Mouse (Mus musculus) neural tube, embryonic 11.5 days (tissue): Measurements from ENCODE around the gene Icmt. TPM values are rescaled to one million over a fixed set of nuclear protein-coding genes. Genes with fewer than 3 reads are reported as not detected.

ENCODE experiments used
- ATAC-seq: fragments of 200-750 bp; cut with Nextera tagmentation; 2 replicates; pipeline ENCODE4 v1.8.0; 2017; ENCODE audit warnings: moderate number of reproducible peaks, mild to moderate bottlenecking, moderate TSS enrichment, moderate library complexity; ENCODE audit not compliant: insufficient read depth, low FRiP score, low TSS enrichment
- DNase-seq: peaks from one replicate; pipeline ENCODE4 v3.0.0-alpha.2; 2015; ENCODE audit warnings: low spot score
- H3K27ac ChIP-seq: fragments of 300-500 bp; sonication (generic); 2 replicates; pipeline ENCODE4 v1.5.1; 2014; ENCODE audit warnings: low read depth, mild to moderate bottlenecking, low read length
- H3K27me3 ChIP-seq: fragments of 300-500 bp; sonication (generic); 2 replicates; pipeline ENCODE4 v1.6.1; 2014; ENCODE audit warnings: mild to moderate bottlenecking, low read length, mixed read lengths; ENCODE audit not compliant: control insufficient read depth, insufficient read depth
- H3K36me3 ChIP-seq: fragments of 300-500 bp; sonication (generic); 2 replicates; pipeline ENCODE4 v1.6.1; 2014; ENCODE audit warnings: mild to moderate bottlenecking, low read length, moderate library complexity, mixed read lengths; ENCODE audit not compliant: control insufficient read depth, insufficient read depth
- H3K4me1 ChIP-seq: fragments of 300-500 bp; sonication (generic); 2 replicates; pipeline ENCODE4 v1.6.1; 2014; ENCODE audit warnings: low read length, mixed read lengths; ENCODE audit not compliant: control insufficient read depth, insufficient read depth
- H3K4me2 ChIP-seq: fragments of 300-500 bp; sonication (generic); 2 replicates; pipeline ENCODE4 v1.6.1; 2014; ENCODE audit warnings: low read depth, mild to moderate bottlenecking, moderate library complexity
- H3K4me3 ChIP-seq: fragments of 300-500 bp; sonication (generic); 2 replicates; pipeline ENCODE4 v1.5.1; 2014; ENCODE audit warnings: low read depth, low read length
- H3K9ac ChIP-seq: fragments of 300-500 bp; sonication (generic); 2 replicates; pipeline ENCODE4 v1.6.1; 2014; ENCODE audit warnings: mild to moderate bottlenecking, low read length
- H3K9me3 ChIP-seq: fragments of 300-500 bp; sonication (generic); 2 replicates; pipeline ENCODE4 v1.6.1; 2016; ENCODE audit warnings: low read length; ENCODE audit not compliant: control insufficient read depth
- WGBS: fragments of 180-500 bp; shearing (Covaris S2); extraction: QIAGEN DNeasy Blood & Tissue Kit; methylation state at CpG from one replicate; pipeline ENCODE4 v1.1.7; 2014; 5-methylcytosine and 5-hydroxymethylcytosine counted together
- polyA plus RNA-seq: library from polyadenylated mRNA; unstranded; fragments of >200 nt; fragmentation: Nextera tagmentation; extraction: Ambion mirVana; gene quantifications from 2 replicates; pipeline ENCODE4 v1.2.1, GENCODE M21; 2014

Gene Icmt
- polyA plus RNA-seq, 1 experiment from 2014 or later: 31.3 TPM

- H3K27me3 ChIP-seq: peaks cover 14% of the 10 kb centered on the region
- ATAC-seq: no peak
- DNase-seq: no peak
Measured at GRCm38 (mm10) chr4:152349837-152350381, 52.9 kb downstream of the Icmt start.

GRCm38 (mm10) chr4:152350722-152351421 is 53.8 kb downstream of the Icmt start:
- 28% methylated on average over 8 of the region's 8 CpGs for WGBS
- ATAC-seq: no peak
- DNase-seq: no peak
- Histone ChIP-seq H3K4me1 (no peaks in the 10 kb centered on the region; the same call in 1 of the 2 replicates), H3K4me3 (no peak overlapping the region), H3K27me3 (peaks cover 14% of the 10 kb centered on the region), H3K36me3 (no peaks in the 10 kb centered on the region), H3K9ac (no peak overlapping the region), H3K9me3 (no peaks in the 10 kb centered on the region), H3K4me2 (no peak overlapping the region), H3K27ac (no peak overlapping the region)

More at GRCm38 (mm10) chr4:152349837-152350381, 52.9 kb downstream of the Icmt start:
- no peak overlapping the region for H3K27ac ChIP-seq
- H3K9me3 ChIP-seq: no peaks in the 10 kb centered on the region
- 9% methylated on average over 17 of the region's 17 CpGs for WGBS
- no peaks in the 10 kb centered on the region for H3K36me3 ChIP-seq
- no peaks in the 10 kb centered on the region; the same call in 1 of the 2 replicates for H3K4me1 ChIP-seq
- no peak overlapping the region for H3K9ac ChIP-seq
- H3K4me3 ChIP-seq: no peak overlapping the region
- H3K4me2 ChIP-seq: no peak overlapping the region

- no peak overlapping the region for H3K4me3 ChIP-seq
- H3K4me2 ChIP-seq: no peak overlapping the region
- DNase-seq: no peak
- no peak overlapping the region for H3K27ac ChIP-seq
- no peaks in the 10 kb centered on the region for H3K9me3 ChIP-seq
- H3K27me3 ChIP-seq: peaks cover 14% of the 10 kb centered on the region
- no peak for ATAC-seq
- H3K9ac ChIP-seq: no peak overlapping the region
- no peaks in the 10 kb centered on the region; the same call in 1 of the 2 replicates for H3K4me1 ChIP-seq
- 12% methylated on average over 14 of the region's 14 CpGs for WGBS
- H3K36me3 ChIP-seq: no peaks in the 10 kb centered on the region
Measured at GRCm38 (mm10) chr4:152351422-152352305, 54.6 kb downstream of the Icmt start.

GRCm38 (mm10) chr4:152353886-152354637 is 57.0 kb downstream of the Icmt start:
- Histone ChIP-seq H3K4me2 (no peak overlapping the region), H3K36me3 (no peaks in the 10 kb centered on the region), H3K9me3 (no peaks in the 10 kb centered on the region), H3K27me3 (peaks cover 16% of the 10 kb centered on the region), H3K4me1 (no peaks in the 10 kb centered on the region; the same call in 1 of the 2 replicates), H3K27ac (no peak overlapping the region), H3K4me3 (no peak overlapping the region), H3K9ac (no peak overlapping the region)
- no peak for DNase-seq
- 74% methylated on average over 14 of the region's 14 CpGs for WGBS
- ATAC-seq: no peak

GRCm38 (mm10) chr4:152355672-152356071 is 58.6 kb downstream of the Icmt start:
- Histone ChIP-seq H3K4me1 (peaks cover 2% of the 10 kb centered on the region), H3K4me3 (no peak overlapping the region), H3K27ac (no peak overlapping the region), H3K27me3 (peaks cover 17% of the 10 kb centered on the region), H3K36me3 (no peaks in the 10 kb centered on the region), H3K9me3 (no peaks in the 10 kb centered on the region), H3K9ac (no peak overlapping the region), H3K4me2 (no peak overlapping the region)
- WGBS: 77% methylated on average over 7 of the region's 7 CpGs
- DNase-seq (no peak), ATAC-seq (no peak)

Other genes with a start within 250 kb of the Icmt start
- 7.2 and 7.3 TPM in 2 replicates for gene Plekhg5, start 224.7 kb upstream of the Icmt start, polyA plus RNA-seq
- gene Tnfrsf25, start 181.3 kb upstream of the Icmt start, polyA plus RNA-seq: 0.42 and 0.62 TPM in 2 replicates
- 0.48 and 1.1 TPM in 2 replicates for gene Espn, start 144.9 kb upstream of the Icmt start, polyA plus RNA-seq
- gene Hes2, start 138.4 kb upstream of the Icmt start, polyA plus RNA-seq: 2.9 and 3.5 TPM in 2 replicates
- 159 and 173 TPM in 2 replicates for gene Acot7, start 119.1 kb upstream of the Icmt start, polyA plus RNA-seq
- 8.3 and 8.9 TPM in 2 replicates for gene Gpr153, start 23.0 kb upstream of the Icmt start, polyA plus RNA-seq
- gene Hes3, start 5.6 kb upstream of the Icmt start, polyA plus RNA-seq: 1.6 and 2.3 TPM in 2 replicates
- gene Rnf207, start 21.8 kb downstream of the Icmt start, polyA plus RNA-seq: 2.1 and 2.2 TPM in 2 replicates
- 311 and 312 TPM in 2 replicates for gene Rpl22, start 28.5 kb downstream of the Icmt start, polyA plus RNA-seq
- gene Chd5, start 41.4 kb downstream of the Icmt start, polyA plus RNA-seq: 0.20 and 0.31 TPM in 2 replicates
- gene Nphp4, start 179.5 kb downstream of the Icmt start, polyA plus RNA-seq: 4.6 and 5.0 TPM in 2 replicates
- 8.5 and 8.6 TPM in 2 replicates for gene Kcnab2, start 180.6 kb downstream of the Icmt start, polyA plus RNA-seq